Comparison of ENCODE assay signal across 8 mouse cellular contexts in the genomic region with DNA sequence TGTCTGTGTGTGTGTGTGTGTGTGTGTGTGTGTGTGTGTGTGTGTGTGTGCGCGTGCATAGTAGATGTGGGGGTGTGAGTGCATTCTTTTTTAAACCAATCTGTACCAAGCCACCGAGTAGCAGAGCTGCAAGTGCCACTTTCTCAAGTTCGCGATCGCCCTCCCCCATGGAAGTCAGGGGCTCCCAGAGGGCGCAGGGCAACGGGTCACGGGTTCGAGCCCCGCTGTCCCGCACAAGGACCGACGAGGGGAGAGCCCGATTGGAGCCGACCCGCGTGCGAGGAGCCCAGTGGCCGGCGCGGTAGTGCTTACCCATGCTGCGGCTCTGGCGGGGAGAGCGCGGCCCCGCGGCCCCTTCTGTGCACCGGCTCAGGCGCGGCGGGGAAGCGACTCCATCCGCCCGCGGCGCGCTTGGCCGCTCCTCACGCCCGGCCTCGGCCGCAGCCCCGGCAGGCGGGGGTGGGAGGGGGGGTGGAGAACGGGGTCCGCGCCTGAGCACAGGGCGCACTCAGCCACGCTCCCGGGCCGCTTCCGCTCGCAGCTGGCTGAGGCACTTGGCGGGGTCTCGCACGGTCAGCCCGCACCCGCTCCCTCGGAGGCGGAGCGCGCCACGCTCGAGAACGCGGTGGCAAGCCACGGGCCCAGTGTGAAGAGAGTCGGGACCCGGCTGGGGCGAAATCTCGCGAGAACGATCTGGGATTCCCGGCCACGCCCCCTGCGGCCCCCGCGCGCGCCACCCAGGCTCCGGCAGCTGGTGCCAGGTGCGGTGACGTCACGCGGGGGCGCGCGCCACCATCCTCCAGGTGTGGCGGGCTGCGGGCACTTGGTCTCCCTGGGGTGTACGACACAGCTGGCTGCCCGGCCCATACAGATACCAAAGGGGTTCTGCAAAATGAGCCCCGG. TPM values are rescaled to one million over a fixed set of nuclear protein-coding genes. Genes with fewer than 3 reads are reported as not detected.
DNase-seq lines count a peak whose midpoint lies in the region; ATAC-seq lines count a peak whose summit lies in the region.

A gene (minus strand): TSS at position 665 of the 903 bp plus-strand sequence.

- ATAC-seq in common myeloid progenitor, adult 5-6 weeks (replicated peaks; ENCODE audit: low read depth, poor library complexity, severe bottlenecking) = peak; percentile 83
- ATAC-seq in megakaryocyte progenitor cell, adult 5-6 weeks (replicated peaks; ENCODE audit: poor library complexity) = peak; percentile 92

- DNase-seq in ZHBTc4 (ENCODE audit: low read depth, low spot score) = peak; percentile 97
- peak; percentile 95 for DNase-seq in gastrocnemius, adult 8-10 months (ENCODE audit: low spot score in 2 of 2)
- DNase-seq in induced T-regulatory cell, adult 2 months (ENCODE audit: low read depth) = peak; percentile 97
- DNase-seq in left cerebral cortex, adult 9 months (ENCODE audit: low spot score in 2 of 2) = peak; percentile 93 to 95
- DNase-seq in right cerebral cortex, postnatal 14 days = peak; percentile 99
- DNase-seq in urinary bladder, postnatal 36 days (ENCODE audit: low spot score in 2 of 2) = peak; percentile 95 to 97

RNA-seq across cellular contexts. Expression of the gene that starts here (rescaled TPM):
- 16.6 and 17.4 TPM in 2 replicates for total RNA-seq in common myeloid progenitor, adult 5-6 weeks (2017)
- total RNA-seq in gastrocnemius, adult 8-10 months (2022) = 10 to 100 TPM in 2 of 4 experiments, 1 to 10 TPM in 2; 8.7 to 10.4 (median 9.6) TPM
- 14.1 and 16.4 TPM in 2 replicates for total RNA-seq in megakaryocyte progenitor cell, adult 5-6 weeks (2015)
- 10.1 and 13.3 TPM in 2 replicates for total RNA-seq in megakaryocyte progenitor cell, adult 5-6 weeks (2017)

Comparison
In these comparisons a context has a peak if more than half of its experiments do, and no peak if none do; other contexts are left out.
1. Peak in every context shown above with its lines: DNase-seq and ATAC-seq.